Mouse (Mus musculus) forebrain, embryonic 13.5 days (tissue): ENCODE results near the gene Cabin1. TPM values are rescaled to one million over a fixed set of nuclear protein-coding genes. Genes with fewer than 3 reads are reported as not detected.

Source experiments
- ATAC-seq: fragments of 200-750 bp; cut with Nextera tagmentation; 2 replicates; pipeline ENCODE4 v1.8.0; 2017
- H3K27ac ChIP-seq: fragments of 300-500 bp; sonication (generic); 2 replicates; pipeline ENCODE4 v1.5.1; 2015; ENCODE audit warnings: inconsistent platforms, mild to moderate bottlenecking, moderate library complexity
- H3K27me3 ChIP-seq: fragments of 300-500 bp; sonication (generic); 2 replicates; pipeline ENCODE4 v1.6.1; 2015; ENCODE audit warnings: mild to moderate bottlenecking, inconsistent platforms
- H3K36me3 ChIP-seq: fragments of 300-500 bp; sonication (generic); 2 replicates; pipeline ENCODE4 v1.6.1; 2015; ENCODE audit warnings: mild to moderate bottlenecking, inconsistent platforms; ENCODE audit not compliant: poor library complexity, severe bottlenecking
- H3K4me1 ChIP-seq: fragments of 300-500 bp; sonication (generic); 2 replicates; pipeline ENCODE4 v1.6.1; 2015; ENCODE audit warnings: inconsistent platforms
- H3K4me2 ChIP-seq: fragments of 300-500 bp; sonication (generic); 2 replicates; pipeline ENCODE4 v1.6.1; 2015; ENCODE audit warnings: inconsistent platforms, mild to moderate bottlenecking, moderate library complexity
- H3K4me3 ChIP-seq: fragments of 300-500 bp; sonication (generic); 2 replicates; pipeline ENCODE4 v1.5.1; 2015; ENCODE audit warnings: mild to moderate bottlenecking, inconsistent platforms
- H3K9ac ChIP-seq: fragments of 300-500 bp; sonication (generic); 2 replicates; pipeline ENCODE4 v1.6.1; 2015; ENCODE audit warnings: mild to moderate bottlenecking, inconsistent platforms
- H3K9me3 ChIP-seq: fragments of 300-500 bp; sonication (generic); replicated peaks from 2 replicates; pipeline ENCODE4 v1.6.1; 2016; ENCODE audit warnings: inconsistent platforms
- WGBS: fragments of 180-500 bp; shearing (Covaris S2); methylation state at CpG from one replicate; pipeline ENCODE4 v1.1.7; 2015; 5-methylcytosine and 5-hydroxymethylcytosine counted together
- polyA plus RNA-seq: library from polyadenylated mRNA; unstranded; fragments of >200 nt; fragmentation: Nextera tagmentation; extraction: Ambion mirVana; gene quantifications from 2 replicates; pipeline ENCODE4 v1.2.1, GENCODE M21; 2015

Gene Cabin1
- polyA plus RNA-seq, 1 experiment from 2014 or later, result 36.9 TPM

GRCm38 (mm10) chr10:75669936-75670335 lies 94.2 kb downstream of the Cabin1 start:
- no peaks in the 10 kb centered on the region for H3K9me3 ChIP-seq
- peaks cover 18% of the 10 kb centered on the region; the same call in 1 of the 2 replicates for H3K27me3 ChIP-seq
- H3K4me3 ChIP-seq, result no peak overlapping the region
- H3K9ac ChIP-seq, result no peak overlapping the region
- H3K36me3 ChIP-seq, result peaks cover 28% of the 10 kb centered on the region
- ATAC-seq, result no peak
- peaks cover 28% of the 10 kb centered on the region for H3K4me1 ChIP-seq
- WGBS, result 100% methylated on average over 1 of the region's 1 CpGs
- no peak overlapping the region for H3K27ac ChIP-seq
- H3K4me2 ChIP-seq, result no peak overlapping the region

GRCm38 (mm10) chr10:75667911-75668270 lies 96.2 kb downstream of the Cabin1 start:
- Histone ChIP-seq H3K27ac (0 out of 2 replicates have a peak overlapping the region, but pooled peaks have one; percentile 77), H3K36me3 (peaks cover 23% of the 10 kb centered on the region)

GRCm38 (mm10) chr10:75667115-75667910 lies 96.8 kb downstream of the Cabin1 start:
- H3K36me3 ChIP-seq, result peaks cover 28% of the 10 kb centered on the region
- H3K4me2 ChIP-seq, result peak overlapping the region; percentile 99
- 1% methylated on average over 63 of the region's 63 CpGs for WGBS
- peak overlapping the region; percentile 59 for H3K4me3 ChIP-seq
- peaks cover 18% of the 10 kb centered on the region; the same call in 1 of the 2 replicates for H3K27me3 ChIP-seq
- H3K27ac ChIP-seq, result peak overlapping the region; percentile 77
- H3K9me3 ChIP-seq, result no peaks in the 10 kb centered on the region
- H3K9ac ChIP-seq, result peak overlapping the region; percentile 80
- H3K4me1 ChIP-seq, result peaks cover 30% of the 10 kb centered on the region
- ATAC-seq, result peak; percentile 73

More at GRCm38 (mm10) chr10:75667911-75668270, 96.2 kb downstream of the Cabin1 start:
- H3K9me3 ChIP-seq, result no peaks in the 10 kb centered on the region
- peak; percentile 55 for ATAC-seq
- H3K9ac ChIP-seq, result peak overlapping the region; percentile 80
- peaks cover 28% of the 10 kb centered on the region for H3K4me1 ChIP-seq
- WGBS, result under 1% methylated on average over 14 of the region's 23 CpGs
- peak overlapping the region; percentile 59 for H3K4me3 ChIP-seq
- peaks cover 18% of the 10 kb centered on the region; the same call in 1 of the 2 replicates for H3K27me3 ChIP-seq
- H3K4me2 ChIP-seq, result peak overlapping the region; percentile 99

- peaks cover 33% of the 10 kb centered on the region for H3K36me3 ChIP-seq
- WGBS, result 13% methylated on average over 4 of the region's 4 CpGs
- H3K9ac ChIP-seq, result peak overlapping the region; percentile 80
- ATAC-seq, result peak; percentile 3; the same call in 1 of the 2 replicates
- H3K4me1 ChIP-seq, result peaks cover 37% of the 10 kb centered on the region
- peak overlapping the region; percentile 99 for H3K4me2 ChIP-seq
- H3K27me3 ChIP-seq, result peaks cover 18% of the 10 kb centered on the region; the same call in 1 of the 2 replicates
- peak overlapping the region; percentile 59 for H3K4me3 ChIP-seq
- no peaks in the 10 kb centered on the region for H3K9me3 ChIP-seq
- peak overlapping the region; percentile 67 for H3K27ac ChIP-seq
Measured at GRCm38 (mm10) chr10:75666451-75667030, 97.6 kb downstream of the Cabin1 start.

GRCm38 (mm10) chr10:75664673-75665270 lies 99.4 kb downstream of the Cabin1 start:
- Histone ChIP-seq H3K4me1 (peaks cover 37% of the 10 kb centered on the region), H3K27ac (no peak overlapping the region), H3K4me2 (no peak overlapping the region), H3K9me3 (no peaks in the 10 kb centered on the region), H3K4me3 (no peak overlapping the region), H3K9ac (no peak overlapping the region), H3K36me3 (peaks cover 34% of the 10 kb centered on the region), H3K27me3 (peaks cover 16% of the 10 kb centered on the region; the same call in 1 of the 2 replicates)
- WGBS, result 89% methylated on average over 6 of the region's 6 CpGs
- no peak for ATAC-seq

- no peaks in the 10 kb centered on the region for H3K9me3 ChIP-seq
- H3K4me2 ChIP-seq, result no peak overlapping the region
- H3K9ac ChIP-seq, result no peak overlapping the region
- no peak for ATAC-seq
- H3K36me3 ChIP-seq, result peaks cover 38% of the 10 kb centered on the region
- H3K4me3 ChIP-seq, result no peak overlapping the region
- no peaks in the 10 kb centered on the region for H3K27me3 ChIP-seq
- WGBS, result 90% methylated on average over 4 of the region's 4 CpGs
- H3K27ac ChIP-seq, result peak overlapping the region; percentile 62; the same call in 1 of the 2 replicates
- peaks cover 29% of the 10 kb centered on the region for H3K4me1 ChIP-seq
Measured at GRCm38 (mm10) chr10:75662575-75662974, 101.6 kb downstream of the Cabin1 start.

GRCm38 (mm10) chr10:75661876-75662275 lies 102.3 kb downstream of the Cabin1 start:
- Histone ChIP-seq H3K9ac (no peak overlapping the region), H3K4me1 (peaks cover 23% of the 10 kb centered on the region), H3K4me3 (no peak overlapping the region), H3K27me3 (no peaks in the 10 kb centered on the region), H3K4me2 (no peak overlapping the region), H3K36me3 (peaks cover 45% of the 10 kb centered on the region), H3K9me3 (no peaks in the 10 kb centered on the region), H3K27ac (peak overlapping the region; percentile 62)
- no peak for ATAC-seq
- 77% methylated on average over 3 of the region's 3 CpGs for WGBS

- Histone ChIP-seq H3K27ac (peak overlapping the region; percentile 62), H3K27me3 (no peaks in the 10 kb centered on the region), H3K4me2 (no peak overlapping the region), H3K9me3 (no peaks in the 10 kb centered on the region), H3K4me1 (peaks cover 18% of the 10 kb centered on the region), H3K36me3 (peaks cover 50% of the 10 kb centered on the region), H3K9ac (no peak overlapping the region), H3K4me3 (no peak overlapping the region)
- WGBS, result 72% methylated on average over 6 of the region's 6 CpGs
- ATAC-seq, result peak; percentile 77; the same call in 1 of the 2 replicates
Measured at GRCm38 (mm10) chr10:75661381-75661780, 102.8 kb downstream of the Cabin1 start.

- no peaks in the 10 kb centered on the region for H3K27me3 ChIP-seq
- peaks cover 80% of the 10 kb centered on the region for H3K36me3 ChIP-seq
- H3K4me2 ChIP-seq, result no peak overlapping the region
- peaks cover 8% of the 10 kb centered on the region; the same call in 1 of the 2 replicates for H3K4me1 ChIP-seq
- WGBS, result 96% methylated on average over 7 of the region's 7 CpGs
- no peak overlapping the region for H3K27ac ChIP-seq
- no peaks in the 10 kb centered on the region for H3K9me3 ChIP-seq
- H3K9ac ChIP-seq, result no peak overlapping the region
- H3K4me3 ChIP-seq, result no peak overlapping the region
- ATAC-seq, result no peak
Measured at GRCm38 (mm10) chr10:75657772-75658171, 106.4 kb downstream of the Cabin1 start.

GRCm38 (mm10) chr10:75657165-75657564 lies 107.0 kb downstream of the Cabin1 start:
- ATAC-seq, result no peak
- no peak overlapping the region for H3K4me3 ChIP-seq
- no peaks in the 10 kb centered on the region for H3K9me3 ChIP-seq
- H3K27me3 ChIP-seq, result no peaks in the 10 kb centered on the region
- H3K9ac ChIP-seq, result no peak overlapping the region
- no peak overlapping the region for H3K27ac ChIP-seq
- WGBS, result 95% methylated on average over 5 of the region's 5 CpGs
- H3K36me3 ChIP-seq, result peaks cover 81% of the 10 kb centered on the region
- H3K4me2 ChIP-seq, result no peak overlapping the region
- peaks cover 5% of the 10 kb centered on the region; the same call in 1 of the 2 replicates for H3K4me1 ChIP-seq

GRCm38 (mm10) chr10:75654053-75654452 lies 110.1 kb downstream of the Cabin1 start:
- no peaks in the 10 kb centered on the region for H3K9me3 ChIP-seq
- H3K4me2 ChIP-seq, result no peak overlapping the region
- H3K36me3 ChIP-seq, result peaks cover 96% of the 10 kb centered on the region
- ATAC-seq, result no peak
- WGBS, result 92% methylated on average over 4 of the region's 4 CpGs
- no peak overlapping the region for H3K9ac ChIP-seq
- H3K27me3 ChIP-seq, result no peaks in the 10 kb centered on the region
- no peak overlapping the region for H3K27ac ChIP-seq
- no peak overlapping the region for H3K4me3 ChIP-seq
- no peaks in the 10 kb centered on the region for H3K4me1 ChIP-seq
